Mouse (Mus musculus) cerebellum, adult 2 months (tissue): ENCODE measurements around the gene Zbtb7a.

Source experiments
- CTCF ChIP-seq: fragments of 200-500 bp; IDR thresholded peaks from 2 replicates; pipeline ENCODE4 v1.5.1; 2011; ENCODE audit warnings: low read depth, mild to moderate bottlenecking, control low read depth, low read length, moderate library complexity, borderline replicate concordance; ENCODE audit not compliant: insufficient read depth
- POLR2A ChIP-seq: fragments of 200-500 bp; IDR thresholded peaks from 2 replicates; pipeline ENCODE4 v1.6.1; 2011; ENCODE audit warnings: low read length, control low read depth, borderline replicate concordance; ENCODE audit not compliant: insufficient read depth

- no peak for TF ChIP-seq CTCF
- no peak for TF ChIP-seq POLR2A
These were observed 59.2 kb downstream of the Zbtb7a start for GRCm38 (mm10) chr10:81193991-81194774.
